Mouse (Mus musculus) retina, postnatal 1 day (tissue): ENCODE results near the gene Gm45837.

Experiments used
- DNase-seq: peaks from one replicate; pipeline ENCODE4 v3.0.0-alpha.2; 2012

Gene Gm45837

DNA sequence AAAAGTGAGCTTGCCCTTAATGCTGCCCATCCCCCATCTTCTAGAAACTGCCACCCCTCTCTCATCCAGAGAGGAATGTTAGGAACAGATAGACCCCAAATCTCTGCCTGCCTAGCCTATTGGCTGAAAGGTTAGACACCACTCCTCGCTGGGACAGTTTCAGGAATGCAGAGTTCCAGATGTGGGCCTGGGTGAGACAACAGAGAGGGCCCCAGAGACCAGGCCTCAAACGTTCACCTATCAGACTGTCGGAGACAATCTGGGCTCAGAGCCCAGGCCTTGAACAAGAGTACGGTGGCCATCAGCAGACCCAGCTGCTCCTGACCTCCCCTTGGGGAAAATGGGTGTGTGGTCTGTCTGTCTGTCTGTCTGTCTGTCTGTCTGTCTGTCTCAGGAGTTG, 17.7 kb upstream of the Gm45837 start:
- DNase-seq = no peak

- no peak for DNase-seq
These were observed 16.8 kb upstream of the Gm45837 start for GRCm38 (mm10) chr7:101393694-101394504.

DNA sequence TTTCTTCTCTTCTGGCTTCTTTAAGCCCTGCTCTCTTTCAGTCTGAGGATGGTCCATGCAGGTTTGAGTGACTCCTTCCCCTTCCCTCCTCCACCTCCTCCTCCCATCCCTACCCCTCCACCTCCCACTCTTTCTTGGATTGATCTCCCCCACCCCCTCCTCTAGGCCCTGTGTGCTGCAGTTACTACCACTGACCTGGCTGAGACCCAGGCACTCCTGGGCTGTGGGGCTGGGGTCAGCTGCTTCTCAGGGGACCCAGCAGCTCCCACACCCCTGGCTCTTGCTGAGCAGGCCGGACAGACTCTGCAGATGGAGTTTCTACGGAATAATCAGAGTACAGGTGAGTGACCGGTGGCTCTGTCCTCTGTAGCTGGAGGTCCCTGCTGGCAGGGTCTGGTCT, 16.1 kb upstream of the Gm45837 start:
- no peak for DNase-seq

DNA sequence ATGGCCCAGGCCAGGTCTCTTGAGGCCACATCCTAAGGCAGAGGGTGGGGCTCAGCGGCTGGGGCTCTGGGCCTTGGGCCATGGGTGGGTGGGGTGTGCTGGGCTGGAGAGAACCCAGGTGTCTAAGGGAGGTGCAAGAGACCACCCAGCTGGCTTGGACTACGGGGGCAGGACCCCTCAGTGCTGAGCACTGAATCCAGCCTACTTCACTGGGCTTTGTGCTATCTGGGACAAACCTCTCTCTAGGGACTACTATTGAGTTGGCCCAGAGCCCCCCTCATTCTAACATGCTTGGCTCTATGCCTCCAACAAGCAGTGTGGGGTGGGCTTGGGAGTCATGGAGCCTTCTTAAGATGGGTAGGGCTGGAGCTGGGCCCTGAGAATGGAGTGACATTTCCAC, 15.2 kb upstream of the Gm45837 start:
- no peak for DNase-seq

- no peak for DNase-seq
These were observed 13.5 kb upstream of the Gm45837 start for GRCm38 (mm10) chr7:101397175-101397574.

GRCm38 (mm10) chr7:101401510-101401909, 9.2 kb upstream of the Gm45837 start:
- no peak for DNase-seq

DNA sequence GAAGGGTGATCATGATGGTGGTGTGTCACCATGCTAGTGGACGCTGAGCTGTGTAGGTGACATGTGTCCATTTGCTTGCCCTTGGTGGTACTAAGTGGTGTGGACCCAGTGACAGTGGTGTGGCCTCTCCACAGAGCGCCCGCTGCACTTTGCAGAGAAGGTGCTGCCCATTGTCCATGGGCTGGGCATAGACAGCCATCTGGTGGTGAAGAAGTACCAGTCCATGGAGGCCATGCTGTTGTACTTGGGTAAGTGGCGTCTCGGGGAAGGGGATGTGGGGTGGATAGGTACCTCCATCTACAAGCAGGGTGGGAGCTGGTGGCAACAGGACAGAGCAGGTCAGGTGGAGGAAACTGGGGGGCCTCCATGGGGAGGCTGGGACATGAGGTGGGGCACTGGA, 6.9 kb upstream of the Gm45837 start:
- no peak for DNase-seq

- DNase-seq = peak; percentile 91
These were observed 2.1 kb downstream of the Gm45837 start for GRCm38 (mm10) chr7:101412796-101413195.

DNA sequence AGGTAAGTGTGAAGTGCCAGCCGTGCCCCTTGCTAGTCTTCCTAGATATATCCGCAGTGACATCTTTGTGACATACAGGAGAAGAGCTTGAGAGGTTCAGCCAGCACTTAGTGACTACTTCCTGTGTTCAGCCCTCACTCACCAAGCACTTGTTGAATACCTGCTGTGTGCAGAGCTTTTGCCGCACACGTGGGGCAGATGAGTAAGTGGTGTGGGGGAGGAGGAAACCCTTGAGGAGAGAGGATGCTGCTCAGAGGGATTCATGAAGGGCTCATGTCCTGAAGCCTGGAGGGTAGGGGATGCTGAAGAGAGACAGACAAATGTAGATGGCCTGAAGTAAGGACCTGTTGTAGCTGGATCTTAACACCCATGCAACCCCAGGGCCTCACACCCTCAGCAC, 3.5 kb downstream of the Gm45837 start:
- no peak for DNase-seq

DNA sequence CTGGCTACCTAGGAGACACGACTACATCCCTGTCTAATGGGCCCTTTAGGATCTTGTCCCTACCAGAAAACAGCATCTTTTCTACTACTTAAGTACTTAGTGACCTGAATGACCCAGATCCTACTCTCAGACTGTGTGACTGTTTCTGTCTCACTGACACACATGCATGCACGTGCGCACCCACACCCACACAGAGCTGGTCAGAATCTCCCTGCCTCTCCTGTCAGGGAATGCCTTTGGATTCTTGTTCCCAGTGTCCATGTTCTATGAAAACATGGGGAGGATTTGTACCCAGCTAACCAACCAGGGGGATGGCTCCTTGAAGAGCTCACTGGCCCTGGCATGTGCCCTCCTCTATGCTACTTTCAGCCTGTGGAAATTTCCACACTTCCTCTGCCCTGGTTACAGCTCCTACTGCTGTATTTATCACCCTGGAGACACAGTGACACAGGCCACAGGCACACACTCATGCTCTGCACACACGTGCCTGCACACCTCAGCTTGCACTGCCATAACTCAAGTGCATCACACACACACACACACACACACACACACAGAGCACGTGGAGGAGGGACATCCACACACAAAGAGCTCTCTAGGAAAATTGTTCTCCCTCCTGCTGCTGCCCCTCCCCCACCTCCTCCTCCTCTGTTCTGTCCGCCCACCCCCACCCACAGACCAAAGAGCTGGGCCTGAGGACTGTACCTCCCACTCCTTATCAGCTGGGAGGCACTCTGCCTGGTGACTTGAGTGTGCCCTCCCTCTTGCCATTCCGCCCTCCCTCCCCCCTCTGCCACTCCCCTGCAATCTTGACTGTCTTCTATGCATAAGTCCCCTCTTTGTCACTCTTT, 4.2 kb downstream of the Gm45837 start:
- DNase-seq = peak; percentile 72

DNA sequence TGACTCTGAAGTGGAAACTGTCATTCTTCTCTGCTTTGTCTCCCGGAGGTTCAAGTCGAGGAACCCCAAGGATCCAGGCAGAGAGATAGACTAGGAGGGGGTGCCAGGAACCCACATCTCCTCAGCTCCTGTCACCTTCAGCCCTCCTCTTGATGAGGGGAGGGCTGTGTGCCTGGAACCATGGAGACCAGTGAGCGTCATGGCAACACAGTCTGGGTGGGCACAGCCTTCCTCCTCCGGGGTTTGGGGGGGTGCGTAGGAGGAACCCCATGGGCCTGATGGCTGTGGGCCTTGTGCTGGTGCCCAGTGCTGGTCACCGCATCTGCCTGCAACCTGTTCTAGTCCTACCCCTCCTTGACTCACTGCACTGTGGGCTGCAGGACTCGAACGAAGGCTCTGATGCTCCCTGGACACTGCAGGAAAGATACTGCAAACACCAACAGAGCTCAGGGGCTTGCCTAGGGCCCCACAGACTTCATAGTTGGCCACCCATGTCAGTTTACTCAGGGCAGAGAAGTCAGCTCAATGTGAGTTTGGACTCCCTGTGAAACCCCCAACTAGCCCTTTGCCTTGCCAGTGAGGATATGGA, 4.9 kb downstream of the Gm45837 start:
- DNase-seq = no peak

- DNase-seq = no peak
These were observed 5.7 kb downstream of the Gm45837 start for GRCm38 (mm10) chr7:101416391-101416790.

DNA sequence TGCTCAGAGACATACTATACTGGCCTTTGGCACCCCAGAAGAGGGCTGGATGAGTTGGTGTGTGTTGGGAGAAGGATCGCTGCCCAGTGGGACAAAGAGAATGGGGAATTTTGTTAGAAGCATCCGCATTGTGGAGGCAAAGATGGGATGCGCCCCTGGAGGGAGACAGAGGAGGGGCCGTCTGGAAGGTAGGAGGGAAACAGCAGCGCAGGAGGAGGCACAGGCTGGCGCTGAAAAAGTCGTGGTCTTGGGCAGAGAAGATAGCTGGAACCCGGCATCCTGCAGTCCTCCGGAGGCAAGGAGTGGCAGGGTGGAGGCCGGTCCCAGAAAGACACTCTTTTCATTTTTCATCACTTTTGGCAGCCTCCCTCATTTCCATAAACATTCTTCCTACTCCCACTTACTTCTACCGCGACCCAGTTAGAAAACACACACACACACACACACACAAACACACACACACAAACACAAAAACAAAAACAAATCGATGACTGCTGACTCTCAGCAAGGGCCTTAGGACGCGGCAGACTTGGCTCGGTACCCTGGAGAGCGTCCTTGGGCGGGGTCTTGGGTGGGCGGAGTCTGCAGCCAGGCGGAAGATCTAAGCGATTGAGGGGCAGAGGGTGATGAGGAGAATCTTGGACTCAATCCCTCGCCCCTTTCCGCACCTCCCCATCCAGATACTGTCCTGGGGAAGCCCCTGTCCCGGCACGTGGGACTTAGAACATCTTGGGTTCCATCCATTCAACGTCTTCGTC, 8.5 kb downstream of the Gm45837 start:
- peak; percentile 69 for DNase-seq

DNA sequence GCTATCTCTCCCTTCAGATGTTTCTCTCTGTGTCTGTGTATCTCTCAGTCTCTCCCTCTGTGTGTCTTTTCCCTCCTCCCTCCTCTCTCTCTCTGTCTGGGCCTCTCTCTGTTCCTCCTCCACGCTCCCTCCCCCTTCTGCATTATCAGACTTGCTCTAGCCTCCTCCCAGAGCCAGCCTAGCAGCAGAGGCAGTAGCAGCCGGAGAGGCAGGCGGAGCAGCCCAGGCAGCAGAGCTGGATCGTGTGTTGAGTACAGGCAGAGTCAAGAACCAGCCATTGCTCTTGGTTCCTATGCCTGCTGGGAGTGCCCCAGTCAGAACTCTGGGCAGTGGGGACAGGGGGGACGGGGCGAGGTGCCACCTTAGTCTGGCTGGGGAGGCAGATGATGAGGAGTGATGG, 10.8 kb downstream of the Gm45837 start, which contains the start of gene Pde2a:
Gene Pde2a (plus strand): TSS at position 163 of the 400 bp plus-strand sequence.
- peak; percentile 63 for DNase-seq

GRCm38 (mm10) chr7:101422069-101422468, 11.4 kb downstream of the Gm45837 start:
- DNase-seq = peak; percentile 51

DNA sequence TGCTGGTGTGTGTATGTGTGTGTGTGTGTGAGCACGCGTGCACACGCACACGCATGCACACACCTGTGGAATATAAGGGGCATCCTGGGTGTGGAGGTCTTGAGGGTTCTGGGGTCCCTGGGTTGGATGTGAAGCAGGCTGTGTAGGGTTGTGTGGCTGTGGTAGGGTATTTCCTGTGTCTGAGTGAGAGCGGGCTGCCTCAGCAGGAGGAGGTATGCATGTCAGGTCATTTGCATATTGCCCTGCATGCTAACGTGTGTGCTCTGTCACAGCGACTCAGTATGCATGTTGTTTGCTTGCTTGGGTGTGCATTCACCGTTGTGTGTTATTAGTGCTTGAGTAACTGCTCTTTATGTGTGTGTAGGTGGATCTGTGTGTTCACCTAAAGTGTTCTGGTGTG, 12.0 kb downstream of the Gm45837 start:
- no peak for DNase-seq

GRCm38 (mm10) chr7:101423970-101424369, 13.3 kb downstream of the Gm45837 start:
- DNase-seq = no peak

DNA sequence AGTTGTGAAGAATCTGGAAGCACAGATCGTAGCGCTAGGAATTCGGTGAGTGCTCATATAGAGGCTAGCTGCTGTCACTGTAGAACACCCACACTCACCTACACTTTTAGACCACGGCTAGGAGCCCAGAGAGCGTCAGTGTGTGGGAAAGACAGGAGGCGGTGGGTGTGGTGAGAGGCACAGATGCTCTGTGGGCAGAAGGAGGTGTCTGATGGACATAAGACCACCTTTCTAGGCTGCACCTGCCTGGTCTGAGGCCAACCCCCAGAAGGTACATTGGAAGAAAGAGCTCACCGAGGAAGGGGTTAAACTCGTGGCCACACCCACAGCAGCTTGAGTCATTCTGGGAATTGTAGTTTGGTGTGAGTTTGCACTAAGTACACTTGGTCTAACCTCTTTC, 16.0 kb downstream of the Gm45837 start:
- DNase-seq = no peak

- peak; percentile 68 for DNase-seq
These were observed 17.1 kb downstream of the Gm45837 start for GRCm38 (mm10) chr7:101427736-101428135.

- no peak for DNase-seq
These were observed 24.4 kb downstream of the Gm45837 start for GRCm38 (mm10) chr7:101435038-101435437.

DNA sequence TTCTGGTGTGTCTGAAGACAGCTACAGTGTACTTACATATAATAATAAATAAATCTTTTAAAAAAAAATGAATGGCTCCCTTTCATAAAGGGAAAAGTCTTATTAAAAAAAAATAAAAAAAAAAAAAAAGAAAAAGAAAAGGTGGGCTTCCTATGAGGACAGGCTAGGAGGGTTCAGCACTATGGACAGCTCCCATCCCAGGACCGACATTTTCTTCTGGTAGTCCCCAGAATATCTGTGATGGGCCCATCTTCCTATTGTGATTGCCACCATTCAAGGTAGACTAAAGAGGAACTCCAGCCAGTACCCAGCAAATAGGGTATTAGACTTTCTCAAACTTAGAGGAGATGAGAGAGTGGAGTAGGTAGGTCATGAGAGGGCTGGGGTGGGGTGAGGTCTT, 27.2 kb downstream of the Gm45837 start:
- DNase-seq = peak; percentile 53

DNA sequence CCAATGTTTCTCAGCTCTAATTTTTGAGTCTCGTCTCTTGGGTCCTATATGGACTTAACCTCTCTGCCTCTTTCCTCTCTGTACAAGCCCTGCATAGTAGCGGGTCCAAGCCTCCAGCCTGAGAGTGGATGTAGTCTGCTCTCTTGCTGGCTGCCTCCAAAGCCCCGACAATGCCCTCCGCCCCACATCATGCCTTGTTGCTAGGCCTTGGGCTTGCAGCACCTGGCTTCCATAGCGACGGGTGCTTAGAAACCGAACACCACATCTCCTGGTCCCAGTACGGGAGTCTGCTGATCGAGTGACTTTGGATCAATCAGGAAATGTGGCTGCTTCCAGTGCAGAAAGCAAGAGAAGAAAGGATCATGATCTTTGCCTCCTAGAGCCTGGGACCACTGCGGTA, 32.4 kb downstream of the Gm45837 start:
- DNase-seq = no peak

GRCm38 (mm10) chr7:101444211-101444610, 33.5 kb downstream of the Gm45837 start:
- DNase-seq = no peak
